Mouse (Mus musculus): Measurements from ENCODE around the gene Cd300ld.

- TF ChIP-seq POLR2A (IDR thresholded peaks at IDR 0.05; ENCODE audit: extremely low read depth, insufficient read depth, low read length) (no peak), CTCF (IDR thresholded peaks at IDR 0.05; ENCODE audit: extremely low read depth, insufficient read depth, low read length) (no peak)
Measured at GRCm38 (mm10) chr11:114933591-114933990, 56.1 kb downstream of the Cd300ld start.

All from cortical plate, adult 2 months (tissue).